Mouse (Mus musculus) spleen, adult 2 months (tissue): ENCODE data around the gene Rab25.

Experiments used
- CTCF ChIP-seq: fragments of 200-500 bp; IDR thresholded peaks from 2 replicates; pipeline ENCODE4 v1.5.1; 2011; ENCODE audit warnings: mild to moderate bottlenecking, inconsistent platforms; ENCODE audit not compliant: insufficient read depth, insufficient read length, insufficient replicate concordance; ENCODE audit errors: extremely low read depth
- POLR2A ChIP-seq: fragments of 200-500 bp; IDR thresholded peaks from 2 replicates; pipeline ENCODE4 v1.6.1; 2011; ENCODE audit warnings: low read depth, low read length, inconsistent platforms

DNA sequence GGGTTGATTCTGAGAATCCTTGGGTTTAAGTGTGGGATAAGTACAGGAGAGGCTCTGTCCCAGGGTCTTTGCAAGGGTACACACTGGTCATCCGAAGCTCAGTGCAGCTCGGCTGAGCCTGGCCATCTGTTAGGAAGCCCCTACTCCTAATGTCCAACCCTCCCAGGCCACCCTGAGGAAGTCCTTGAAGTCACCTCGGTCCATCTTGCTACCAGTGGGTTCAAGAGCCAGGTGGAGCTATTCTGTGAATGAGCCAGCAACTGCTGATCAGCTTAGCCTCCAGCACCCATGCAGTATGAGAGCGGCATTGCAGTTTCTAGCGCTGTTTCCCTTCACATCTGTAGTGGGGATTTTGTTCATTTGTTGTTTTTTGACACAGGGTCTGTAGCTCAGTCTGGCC, 8.0 kb downstream of the Rab25 start:
- TF ChIP-seq CTCF (no peak), POLR2A (no peak)
